Mouse (Mus musculus) forebrain, embryonic 12.5 days (tissue): ENCODE measurements around the gene Baz1a. TPM values are rescaled to one million over a fixed set of nuclear protein-coding genes. Genes with fewer than 3 reads are reported as not detected.

Source experiments
- ATAC-seq: fragments of 200-750 bp; cut with Nextera tagmentation; 2 replicates; pipeline ENCODE4 v1.8.0; 2017; ENCODE audit warnings: moderate TSS enrichment; ENCODE audit not compliant: low FRiP score
- H3K27ac ChIP-seq: fragments of 300-500 bp; sonication (generic); 2 replicates; pipeline ENCODE4 v1.5.1; 2016; ENCODE audit warnings: mild to moderate bottlenecking
- H3K27me3 ChIP-seq: fragments of 300-500 bp; sonication (generic); 2 replicates; pipeline ENCODE4 v1.6.1; 2016; ENCODE audit warnings: mild to moderate bottlenecking
- H3K36me3 ChIP-seq: fragments of 300-500 bp; sonication (generic); replicated peaks from 2 replicates; pipeline ENCODE4 v1.6.1; 2016; ENCODE audit warnings: mild to moderate bottlenecking
- H3K4me1 ChIP-seq: fragments of 300-500 bp; sonication (generic); 2 replicates; pipeline ENCODE4 v1.6.1; 2016
- H3K4me2 ChIP-seq: fragments of 300-500 bp; sonication (generic); 2 replicates; pipeline ENCODE4 v1.6.1; 2016; ENCODE audit warnings: mild to moderate bottlenecking, moderate library complexity
- H3K4me3 ChIP-seq: fragments of 300-500 bp; sonication (generic); replicated peaks from 2 replicates; pipeline ENCODE4 v1.5.1; 2016; ENCODE audit warnings: mild to moderate bottlenecking
- H3K9ac ChIP-seq: fragments of 300-500 bp; sonication (generic); 2 replicates; pipeline ENCODE4 v1.6.1; 2016; ENCODE audit warnings: mild to moderate bottlenecking
- H3K9me3 ChIP-seq: fragments of 300-500 bp; sonication (generic); 2 replicates; pipeline ENCODE4 v1.6.1; 2016
- WGBS: fragments of 180-500 bp; shearing (Covaris S2); methylation state at CpG from one replicate; pipeline ENCODE4 v1.1.7; 2016; 5-methylcytosine and 5-hydroxymethylcytosine counted together
- polyA plus RNA-seq: library from polyadenylated mRNA; unstranded; fragments of >200 nt; fragmentation: Nextera tagmentation; extraction: Ambion mirVana; gene quantifications from 2 replicates; pipeline ENCODE4 v1.2.1, GENCODE M21; 2016

Gene Baz1a
- polyA plus RNA-seq, 1 experiment from 2014 or later = 40.5 TPM

DNA sequence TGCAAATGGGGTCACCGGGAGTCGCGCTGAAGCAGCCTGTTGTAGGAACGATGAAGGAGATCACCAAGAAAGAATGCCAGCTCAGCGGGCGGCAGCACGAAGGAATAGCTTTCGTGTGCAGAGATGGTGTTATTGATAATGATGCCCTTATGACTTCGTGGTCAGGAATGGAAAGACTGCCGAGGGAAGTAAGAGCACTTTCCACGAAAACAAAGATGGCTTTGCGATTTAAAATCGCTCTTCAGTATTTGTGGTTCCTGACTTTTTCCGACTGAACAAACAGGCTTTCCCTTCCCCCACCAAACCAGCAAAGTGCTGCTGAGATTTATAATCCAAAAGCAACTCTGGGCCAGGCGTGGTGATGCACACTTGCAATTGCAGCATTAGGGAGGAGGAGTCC is 26.9 kb upstream of the Baz1a start:
- Histone ChIP-seq H3K9ac (no peak overlapping the region), H3K4me2 (no peak overlapping the region), H3K4me3 (no peak overlapping the region), H3K36me3 (peaks cover 14% of the 10 kb centered on the region), H3K27ac (no peak overlapping the region), H3K9me3 (no peaks in the 10 kb centered on the region), H3K4me1 (no peaks in the 10 kb centered on the region), H3K27me3 (no peaks in the 10 kb centered on the region)
- WGBS = 84% methylated on average over 15 of the region's 15 CpGs
- ATAC-seq = no peak

DNA sequence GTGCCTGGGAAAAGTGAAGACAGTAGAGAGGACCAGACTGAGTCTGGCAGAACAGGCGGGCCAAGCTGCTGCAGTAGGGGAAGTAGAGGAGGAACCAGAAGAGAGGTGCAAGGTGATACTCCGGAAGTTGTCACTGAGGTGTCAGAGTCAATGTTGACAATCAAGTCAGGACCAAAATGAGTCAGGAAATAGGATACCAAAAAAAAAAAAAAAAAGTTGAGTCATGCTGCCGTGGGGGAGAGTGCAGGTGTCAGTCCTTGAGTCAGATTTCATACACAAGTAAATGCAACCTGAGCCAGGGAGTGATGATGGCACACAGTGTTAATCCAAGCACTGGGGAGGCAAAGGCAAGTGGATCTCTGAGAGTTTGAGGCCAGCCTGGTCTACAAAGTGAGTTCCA is 12.9 kb upstream of the Baz1a start:
- 80% methylated on average over 3 of the region's 3 CpGs for WGBS
- Histone ChIP-seq H3K4me3 (no peak overlapping the region), H3K36me3 (no peaks in the 10 kb centered on the region), H3K9ac (no peak overlapping the region), H3K9me3 (no peaks in the 10 kb centered on the region), H3K4me1 (no peaks in the 10 kb centered on the region), H3K4me2 (no peak overlapping the region), H3K27ac (no peak overlapping the region), H3K27me3 (no peaks in the 10 kb centered on the region)
- ATAC-seq = no peak

DNA sequence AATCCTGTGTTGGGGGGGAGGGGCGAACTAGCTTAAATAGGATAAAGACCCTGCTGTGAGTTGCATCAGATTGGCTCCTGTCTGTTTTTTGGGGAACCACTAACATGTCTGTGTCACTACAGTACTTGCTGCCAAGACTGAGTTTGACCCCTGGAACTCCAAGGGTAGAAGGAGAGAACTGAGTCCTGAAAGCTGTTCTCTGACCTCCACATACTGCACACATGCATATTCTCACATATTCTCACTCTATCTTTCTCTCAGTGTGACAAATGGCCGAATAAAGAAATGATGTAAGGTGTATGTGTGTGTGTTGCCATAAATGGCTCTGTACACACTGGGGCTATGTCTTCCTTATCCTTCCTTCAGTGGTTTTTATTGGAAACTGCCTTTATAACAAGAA is 9.1 kb upstream of the Baz1a start:
- WGBS = 83% methylated on average over 2 of the region's 2 CpGs
- no peak for ATAC-seq
- H3K9me3 ChIP-seq = no peaks in the 10 kb centered on the region

DNA sequence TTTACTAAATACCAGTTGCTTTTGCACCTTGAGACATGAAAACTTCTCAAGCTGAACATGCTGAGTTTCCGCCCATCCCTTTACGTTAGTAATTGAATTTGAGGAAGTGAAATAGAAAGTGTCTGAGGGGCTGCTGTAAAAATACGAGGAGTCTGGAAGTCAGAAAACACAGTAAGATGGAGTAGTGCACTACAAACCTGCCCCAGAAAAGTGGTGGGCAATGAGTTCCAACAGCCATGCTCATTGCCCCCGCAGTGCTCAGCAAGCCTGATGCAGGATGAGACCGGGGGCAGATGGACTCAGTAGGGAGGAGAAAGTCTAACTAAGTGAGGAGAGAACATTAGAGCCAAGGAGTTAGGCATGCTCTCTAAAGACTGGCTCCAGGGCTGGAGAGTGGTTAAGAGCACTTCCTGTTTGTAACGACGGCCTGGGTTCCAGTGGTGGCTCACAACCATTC is 5.3 kb upstream of the Baz1a start:
- Histone ChIP-seq H3K4me3 (no peak overlapping the region), H3K27ac (no peak overlapping the region), H3K27me3 (no peaks in the 10 kb centered on the region), H3K4me2 (no peak overlapping the region), H3K36me3 (no peaks in the 10 kb centered on the region), H3K4me1 (peaks cover 8% of the 10 kb centered on the region; the same call in 1 of the 2 replicates), H3K9ac (no peak overlapping the region), H3K9me3 (no peaks in the 10 kb centered on the region)
- WGBS = 91% methylated on average over 7 of the region's 7 CpGs
- ATAC-seq = no peak

More for the DNA sequence above, 9.1 kb upstream of the Baz1a start:
- H3K36me3 ChIP-seq = no peaks in the 10 kb centered on the region
- no peaks in the 10 kb centered on the region for H3K27me3 ChIP-seq
- no peak overlapping the region for H3K9ac ChIP-seq
- no peak overlapping the region for H3K4me2 ChIP-seq
- H3K4me1 ChIP-seq = no peaks in the 10 kb centered on the region
- no peak overlapping the region for H3K4me3 ChIP-seq
- H3K27ac ChIP-seq = no peak overlapping the region

DNA sequence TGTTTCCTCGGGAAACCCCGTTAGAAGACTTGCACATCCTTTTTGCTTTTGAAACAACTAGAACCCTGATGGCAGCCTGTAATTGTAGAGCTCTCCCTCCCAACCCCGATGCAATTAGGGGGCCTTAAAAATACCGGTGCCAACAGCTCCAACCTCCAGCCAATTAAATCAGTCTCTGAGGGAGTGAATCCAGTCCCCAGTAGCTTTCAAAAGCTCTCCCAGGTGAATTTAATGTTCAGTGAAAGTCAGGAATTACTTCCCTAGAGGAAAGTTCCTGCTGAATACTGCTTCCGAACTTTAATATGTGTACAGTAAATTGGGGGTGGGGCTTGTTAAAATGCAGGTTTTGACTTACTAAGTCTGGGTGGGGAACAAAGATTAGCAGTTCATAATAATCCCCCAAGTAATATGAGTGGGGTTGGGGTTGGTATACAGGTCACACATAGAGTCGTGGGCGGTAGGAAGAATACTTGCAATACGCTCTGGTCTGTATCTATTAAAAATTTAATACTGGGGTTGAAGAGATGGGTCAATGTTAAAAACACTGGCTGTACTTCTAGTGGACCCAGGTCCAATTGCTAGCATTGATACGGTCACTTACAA is 3.1 kb upstream of the Baz1a start:
- H3K36me3 ChIP-seq = no peaks in the 10 kb centered on the region
- no peak overlapping the region for H3K4me2 ChIP-seq
- H3K27me3 ChIP-seq = no peaks in the 10 kb centered on the region
- no peaks in the 10 kb centered on the region for H3K9me3 ChIP-seq
- no peak overlapping the region for H3K4me3 ChIP-seq
- 56% methylated on average over 9 of the region's 9 CpGs for WGBS
- no peak overlapping the region for H3K9ac ChIP-seq
- peaks cover 8% of the 10 kb centered on the region; the same call in 1 of the 2 replicates for H3K4me1 ChIP-seq
- H3K27ac ChIP-seq = no peak overlapping the region
- no peak for ATAC-seq

DNA sequence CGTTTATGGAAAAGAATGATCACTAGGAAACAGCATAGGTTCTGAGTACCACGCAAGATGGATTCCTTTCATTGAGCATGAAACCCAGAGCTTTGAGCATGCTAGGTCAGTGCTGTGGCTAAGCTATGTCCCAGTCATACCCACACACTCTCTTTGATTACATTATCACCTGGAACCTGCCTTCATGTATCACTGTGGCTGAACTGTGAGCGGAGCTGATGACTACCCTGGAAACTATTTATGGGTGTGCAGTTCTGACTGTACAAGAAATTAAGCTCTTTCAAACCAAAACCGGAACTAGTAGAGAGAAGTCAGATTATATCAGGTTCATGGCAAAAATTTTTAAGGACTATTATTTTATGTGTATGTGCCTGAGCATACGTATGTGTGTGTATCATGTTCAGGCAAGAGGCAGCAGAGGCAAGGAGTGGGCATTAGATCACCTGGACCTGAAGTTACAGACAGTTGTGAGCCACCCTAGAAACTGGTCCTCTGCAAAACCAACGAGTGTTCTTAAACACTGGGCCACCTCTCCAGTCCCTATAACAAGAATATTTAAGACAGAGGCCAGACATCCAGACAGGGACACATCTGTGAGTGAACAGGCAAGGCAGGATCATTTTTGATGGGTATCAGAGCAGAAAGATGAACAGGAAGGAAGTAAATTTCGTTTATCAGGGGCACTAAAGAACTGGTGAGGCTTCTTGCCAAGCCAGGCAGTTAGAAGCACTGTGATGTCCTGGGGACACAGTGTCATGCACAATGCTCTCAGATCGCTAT is 2.4 kb upstream of the Baz1a start:
- no peak overlapping the region for H3K4me3 ChIP-seq
- no peak for ATAC-seq
- H3K4me2 ChIP-seq = no peak overlapping the region
- no peaks in the 10 kb centered on the region for H3K27me3 ChIP-seq
- no peak overlapping the region for H3K27ac ChIP-seq
- H3K4me1 ChIP-seq = peaks cover 8% of the 10 kb centered on the region; the same call in 1 of the 2 replicates
- WGBS = 72% methylated on average over 8 of the region's 8 CpGs
- no peak overlapping the region for H3K9ac ChIP-seq
- no peaks in the 10 kb centered on the region for H3K9me3 ChIP-seq
- no peaks in the 10 kb centered on the region for H3K36me3 ChIP-seq

DNA sequence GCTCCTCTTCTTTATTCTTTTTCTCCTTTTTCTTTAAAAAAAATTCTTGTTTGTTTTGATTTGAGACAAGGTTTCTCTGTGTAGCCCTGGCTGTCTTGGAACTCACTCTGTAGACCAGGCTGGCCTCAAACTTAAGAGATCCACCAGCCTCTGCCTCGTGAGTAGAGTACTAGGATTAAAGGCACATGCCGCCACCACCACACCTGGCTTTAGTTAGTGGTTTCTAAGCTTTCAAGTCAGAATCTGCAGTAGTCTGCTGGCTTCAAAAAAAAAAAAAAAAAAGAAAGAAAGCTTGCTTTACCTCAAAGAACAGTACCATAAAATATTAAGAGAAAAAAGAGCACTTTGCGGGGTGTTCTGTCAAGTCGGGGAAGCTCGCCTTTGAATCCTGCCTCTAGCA is 1.3 kb upstream of the Baz1a start:
- 85% methylated on average over 5 of the region's 5 CpGs for WGBS
- H3K27me3 ChIP-seq = no peaks in the 10 kb centered on the region
- no peak overlapping the region for H3K27ac ChIP-seq
- no peaks in the 10 kb centered on the region for H3K9me3 ChIP-seq
- no peak overlapping the region for H3K4me3 ChIP-seq
- H3K36me3 ChIP-seq = no peaks in the 10 kb centered on the region
- H3K9ac ChIP-seq = no peak overlapping the region
- peaks cover 8% of the 10 kb centered on the region; the same call in 1 of the 2 replicates for H3K4me1 ChIP-seq
- no peak for ATAC-seq
- no peak overlapping the region for H3K4me2 ChIP-seq

DNA sequence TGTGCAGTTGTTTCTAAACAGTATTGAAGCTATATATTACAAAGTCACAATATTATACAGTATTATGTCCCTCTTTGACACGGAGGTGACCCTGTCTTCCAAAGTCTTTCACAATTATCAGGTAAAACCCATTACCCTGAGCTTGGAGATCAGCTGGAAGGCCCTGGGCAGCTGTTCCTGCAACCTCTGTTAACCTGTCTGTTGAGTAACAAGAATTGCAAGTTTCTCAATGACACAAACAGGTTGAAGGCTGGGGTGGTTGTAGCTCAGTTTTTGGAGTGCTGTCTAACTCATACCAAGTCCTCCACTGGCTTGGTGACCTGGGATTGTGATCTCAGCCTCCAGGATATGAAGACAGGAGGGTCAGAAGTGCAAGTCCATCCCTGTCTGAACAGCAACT is 1.1 kb downstream of the Baz1a start:
- H3K27ac ChIP-seq = no peak overlapping the region
- no peak overlapping the region for H3K4me3 ChIP-seq
- H3K9me3 ChIP-seq = no peaks in the 10 kb centered on the region
- H3K27me3 ChIP-seq = no peaks in the 10 kb centered on the region
- H3K4me1 ChIP-seq = peaks cover 8% of the 10 kb centered on the region; the same call in 1 of the 2 replicates
- 87% methylated on average over 1 of the region's 1 CpGs for WGBS
- H3K36me3 ChIP-seq = no peaks in the 10 kb centered on the region
- no peak overlapping the region for H3K4me2 ChIP-seq
- ATAC-seq = no peak
- H3K9ac ChIP-seq = no peak overlapping the region

DNA sequence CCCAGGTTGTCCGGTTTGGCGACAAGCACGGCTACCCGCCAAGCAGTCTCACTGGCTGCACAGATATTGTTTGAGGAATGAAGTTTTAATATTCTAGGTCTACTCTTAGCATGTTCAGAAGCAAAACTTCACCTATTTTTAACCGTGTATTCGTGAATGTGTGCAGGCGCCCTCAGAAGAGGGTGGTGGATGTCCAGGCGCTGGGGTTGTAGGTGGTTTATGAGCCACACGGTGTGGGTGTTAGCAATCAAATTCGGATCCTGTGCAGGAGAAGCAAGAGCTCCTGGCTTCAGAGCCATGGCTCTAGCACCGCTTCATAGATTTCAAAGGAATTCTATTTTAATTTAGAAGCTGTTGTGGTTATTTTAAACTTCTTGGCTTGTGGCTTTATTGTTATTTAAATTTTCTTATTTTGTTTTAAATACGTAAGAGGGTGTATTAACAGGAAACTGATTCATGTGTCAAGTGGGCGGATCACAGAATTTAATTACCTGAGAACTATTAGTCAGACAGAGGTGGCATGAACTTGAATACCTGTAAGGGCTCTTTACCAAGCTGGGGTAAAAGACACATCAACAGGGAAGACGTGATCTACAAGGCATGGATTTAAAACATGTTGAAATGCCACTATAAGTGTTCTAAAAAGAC is 6.7 kb downstream of the Baz1a start:
- Histone ChIP-seq H3K36me3 (no peaks in the 10 kb centered on the region), H3K27me3 (no peaks in the 10 kb centered on the region), H3K4me2 (no peak overlapping the region), H3K4me3 (no peak overlapping the region), H3K9ac (no peak overlapping the region), H3K27ac (no peak overlapping the region), H3K9me3 (peaks cover 4% of the 10 kb centered on the region; the same call in 1 of the 2 replicates), H3K4me1 (no peaks in the 10 kb centered on the region)
- 86% methylated on average over 14 of the region's 14 CpGs for WGBS
- ATAC-seq = no peak

DNA sequence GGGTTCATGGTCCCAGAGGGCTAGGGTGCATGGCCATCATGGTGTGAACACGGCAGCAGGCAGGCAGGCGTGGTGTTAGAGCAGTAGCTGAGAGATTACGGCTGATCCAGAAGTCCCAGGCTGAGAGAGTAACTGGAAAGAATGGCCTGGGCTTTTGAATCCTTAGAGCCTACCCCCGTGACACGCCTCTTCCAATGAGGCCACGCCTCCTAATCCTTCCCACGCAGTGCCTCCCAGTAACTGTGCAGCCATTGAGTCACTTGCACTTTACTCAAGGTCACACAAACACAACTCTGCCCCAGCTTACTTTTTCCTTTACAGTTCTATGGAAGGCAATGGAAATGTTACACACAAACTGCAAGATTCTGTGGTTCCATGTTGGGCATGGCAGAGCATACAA is 8.1 kb downstream of the Baz1a start:
- H3K4me1 ChIP-seq = no peaks in the 10 kb centered on the region
- H3K27me3 ChIP-seq = no peaks in the 10 kb centered on the region
- 93% methylated on average over 7 of the region's 7 CpGs for WGBS
- H3K4me3 ChIP-seq = no peak overlapping the region
- H3K27ac ChIP-seq = no peak overlapping the region
- no peaks in the 10 kb centered on the region for H3K36me3 ChIP-seq
- ATAC-seq = no peak
- H3K9ac ChIP-seq = no peak overlapping the region
- no peak overlapping the region for H3K4me2 ChIP-seq
- peaks cover 4% of the 10 kb centered on the region; the same call in 1 of the 2 replicates for H3K9me3 ChIP-seq

DNA sequence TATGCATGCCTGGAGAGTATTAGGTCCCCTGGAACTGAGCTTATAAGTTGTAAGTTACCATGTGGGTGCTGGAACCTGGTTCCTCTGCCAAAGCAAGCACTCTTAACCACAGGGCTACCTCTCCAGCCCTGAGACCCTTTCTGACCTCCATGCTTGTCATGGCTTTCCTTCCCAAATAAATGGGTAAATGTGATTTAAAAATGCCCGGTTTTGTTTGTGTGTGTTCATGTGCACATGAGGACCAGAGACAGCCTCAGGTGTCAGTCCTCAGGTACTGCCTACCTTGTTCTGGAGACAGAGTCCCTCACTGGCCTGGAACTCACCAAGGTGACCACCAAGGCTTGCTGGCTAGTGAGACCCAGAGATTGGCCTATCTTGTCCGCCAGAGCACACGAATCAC is 9.8 kb downstream of the Baz1a start:
- H3K9ac ChIP-seq = no peak overlapping the region
- H3K4me1 ChIP-seq = no peaks in the 10 kb centered on the region
- H3K9me3 ChIP-seq = peaks cover 4% of the 10 kb centered on the region; the same call in 1 of the 2 replicates
- H3K36me3 ChIP-seq = no peaks in the 10 kb centered on the region
- H3K27me3 ChIP-seq = no peaks in the 10 kb centered on the region
- no peak overlapping the region for H3K27ac ChIP-seq
- no peak overlapping the region for H3K4me2 ChIP-seq
- H3K4me3 ChIP-seq = no peak overlapping the region
- ATAC-seq = no peak
- 90% methylated on average over 3 of the region's 3 CpGs for WGBS

DNA sequence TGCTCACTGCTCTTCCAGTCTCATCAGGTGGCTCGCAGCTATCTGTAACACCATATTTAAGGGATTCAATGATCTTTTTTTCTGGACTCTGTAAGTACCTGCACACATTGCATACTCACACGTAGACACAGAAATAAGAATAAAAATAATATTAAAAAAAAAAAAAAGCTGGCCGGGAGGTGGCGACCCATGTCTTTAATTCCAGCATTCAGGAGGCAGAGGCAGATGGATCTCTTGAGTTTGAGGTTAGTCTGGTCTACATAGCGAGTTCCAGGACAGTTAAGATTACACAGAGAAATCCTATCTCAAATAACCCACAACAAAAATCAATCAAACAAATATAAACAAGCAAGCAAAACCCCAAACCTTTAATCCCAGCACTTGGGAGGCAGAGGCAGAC is 10.3 kb downstream of the Baz1a start:
- Histone ChIP-seq H3K27ac (no peak overlapping the region), H3K4me3 (no peak overlapping the region), H3K9ac (no peak overlapping the region), H3K4me1 (no peaks in the 10 kb centered on the region), H3K4me2 (no peak overlapping the region), H3K36me3 (no peaks in the 10 kb centered on the region), H3K27me3 (no peaks in the 10 kb centered on the region), H3K9me3 (peaks cover 4% of the 10 kb centered on the region; the same call in 1 of the 2 replicates)
- ATAC-seq = no peak
- WGBS = 91% methylated on average over 5 of the region's 5 CpGs
